Mouse (Mus musculus) left cerebral cortex, adult 11 months (tissue): Measurements from ENCODE around the gene Rp2.

ENCODE experiments used
- DNase-seq: peaks from one replicate; pipeline ENCODE4 v3.0.0; 2022; ENCODE audit warnings: low spot score

Gene Rp2

GRCm38 (mm10) chrX:20425140-20425838 lies 61.0 kb downstream of the Rp2 start, which contains the start of gene Jade3:
Gene Jade3, plus strand, starts transcription at chrX:20425688.
- DNase-seq, result peak; percentile 28

DNA sequence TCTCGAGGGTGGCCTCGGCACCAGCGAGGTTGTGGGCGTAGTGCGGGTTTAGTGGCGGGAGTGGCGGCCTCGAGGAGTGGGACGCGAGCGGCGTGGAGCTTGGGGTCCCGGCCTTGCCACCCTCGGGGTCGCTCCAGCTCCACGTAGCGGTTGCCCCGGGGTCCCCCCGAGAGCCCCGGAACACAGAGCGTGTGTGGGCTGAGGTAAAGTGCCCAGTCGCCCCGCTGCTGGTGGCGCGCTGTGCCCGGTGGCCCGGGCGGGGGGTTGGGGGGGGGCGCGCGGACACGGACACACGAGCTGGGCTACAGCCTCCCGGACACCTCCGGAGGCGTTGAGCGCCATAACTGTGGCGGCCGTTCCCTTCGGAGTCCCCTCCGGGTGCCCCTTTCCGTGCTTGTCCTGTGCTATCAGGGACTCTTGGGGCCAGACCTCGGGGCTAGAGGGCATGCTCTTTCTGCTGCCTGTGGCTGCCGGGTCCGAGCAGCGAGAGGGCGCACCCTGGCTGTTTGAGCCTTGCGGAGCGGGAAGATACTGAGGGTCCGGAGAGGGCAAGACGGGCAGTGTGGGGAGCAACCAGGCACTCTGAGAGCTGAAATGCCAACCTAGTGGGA lies 61.7 kb downstream of the Rp2 start:
- no peak for DNase-seq
